Mouse (Mus musculus): Measurements from ENCODE around the gene AI661453.
"Not testable (repeated sequence)": the region's sequence is repeated elsewhere in the genome, so short reads cannot be mapped to it uniquely, and the experiment has no call there.

The AI661453 gene

GRCm38 (mm10) chr17:47484241-47484921 lies 48.0 kb downstream of the AI661453 start:
- in situ Hi-C loops (cut with MboI; ENCODE audit: low pct_unique_long_range_greater_than_20kb in 1 of 2, low sequenced_read_pairs in 2 of 2, unreplicated experiment in 1 of 2), result no loop called here

- in situ Hi-C loops (cut with MboI; ENCODE audit: low pct_unique_long_range_greater_than_20kb in 1 of 2, low sequenced_read_pairs in 2 of 2, unreplicated experiment in 1 of 2), result no loop called here
Observed at GRCm38 (mm10) chr17:47484993-47485392, 48.6 kb downstream of the AI661453 start.

GRCm38 (mm10) chr17:47485791-47486190 lies 49.4 kb downstream of the AI661453 start:
- in situ Hi-C loops (cut with MboI; ENCODE audit: low pct_unique_long_range_greater_than_20kb in 1 of 2, low sequenced_read_pairs in 2 of 2, unreplicated experiment in 1 of 2), result no loop called here

GRCm38 (mm10) chr17:47490791-47491190 lies 54.4 kb downstream of the AI661453 start:
- in situ Hi-C loops (cut with MboI; ENCODE audit: low pct_unique_long_range_greater_than_20kb in 1 of 2, low sequenced_read_pairs in 2 of 2, unreplicated experiment in 1 of 2), result no loop called here

- in situ Hi-C loops (cut with MboI; ENCODE audit: low pct_unique_long_range_greater_than_20kb in 1 of 2, low sequenced_read_pairs in 2 of 2, unreplicated experiment in 1 of 2), result no loop called here
Observed at GRCm38 (mm10) chr17:47492731-47493130, 56.3 kb downstream of the AI661453 start.

GRCm38 (mm10) chr17:47493653-47494052 lies 57.2 kb downstream of the AI661453 start:
- in situ Hi-C loops (cut with MboI; ENCODE audit: low pct_unique_long_range_greater_than_20kb in 1 of 2, low sequenced_read_pairs in 2 of 2, unreplicated experiment in 1 of 2), result no loop called here

GRCm38 (mm10) chr17:47494132-47494531 lies 57.7 kb downstream of the AI661453 start:
- in situ Hi-C loops (cut with MboI; ENCODE audit: low pct_unique_long_range_greater_than_20kb in 1 of 2, low sequenced_read_pairs in 2 of 2, unreplicated experiment in 1 of 2), result no loop called here

GRCm38 (mm10) chr17:47501531-47501930 lies 65.1 kb downstream of the AI661453 start:
- in situ Hi-C loops (cut with MboI; ENCODE audit: low pct_unique_long_range_greater_than_20kb in 1 of 2, low sequenced_read_pairs in 2 of 2, unreplicated experiment in 1 of 2), result no loop called here

GRCm38 (mm10) chr17:47501946-47502706 lies 65.7 kb downstream of the AI661453 start, which contains the start of gene Taf8:
Taf8 (minus strand) TSS chr17:47502292.
- in situ Hi-C loops (cut with MboI; ENCODE audit: low pct_unique_long_range_greater_than_20kb in 1 of 2, low sequenced_read_pairs in 2 of 2, unreplicated experiment in 1 of 2), result no loop called here

- in situ Hi-C loops (cut with MboI; ENCODE audit: low pct_unique_long_range_greater_than_20kb in 1 of 2, low sequenced_read_pairs in 2 of 2, unreplicated experiment in 1 of 2), result not testable (repeated sequence)
Observed at GRCm38 (mm10) chr17:47502707-47503045, 66.3 kb downstream of the AI661453 start.

- in situ Hi-C loops (cut with MboI; ENCODE audit: low pct_unique_long_range_greater_than_20kb in 1 of 2, low sequenced_read_pairs in 2 of 2, unreplicated experiment in 1 of 2), result no loop called here
Observed at GRCm38 (mm10) chr17:47503689-47504088, 67.3 kb downstream of the AI661453 start.

- in situ Hi-C loops (cut with MboI; ENCODE audit: low pct_unique_long_range_greater_than_20kb in 1 of 2, low sequenced_read_pairs in 2 of 2, unreplicated experiment in 1 of 2), result no loop called here
Observed at GRCm38 (mm10) chr17:47504228-47504627, 67.8 kb downstream of the AI661453 start.

- in situ Hi-C loops (cut with MboI; ENCODE audit: low pct_unique_long_range_greater_than_20kb in 1 of 2, low sequenced_read_pairs in 2 of 2, unreplicated experiment in 1 of 2), result no loop called here
Observed at GRCm38 (mm10) chr17:47504941-47505346, 68.5 kb downstream of the AI661453 start, which contains the start of gene Ccnd3. Ccnd3 (plus strand) TSS chr17:47505051.

GRCm38 (mm10) chr17:47505566-47505965 lies 69.2 kb downstream of the AI661453 start:
- in situ Hi-C loops (cut with MboI; ENCODE audit: low pct_unique_long_range_greater_than_20kb in 1 of 2, low sequenced_read_pairs in 2 of 2, unreplicated experiment in 1 of 2), result no loop called here

GRCm38 (mm10) chr17:47506042-47506441 lies 69.6 kb downstream of the AI661453 start:
- in situ Hi-C loops (cut with MboI; ENCODE audit: low pct_unique_long_range_greater_than_20kb in 1 of 2, low sequenced_read_pairs in 2 of 2, unreplicated experiment in 1 of 2), result no loop called here

GRCm38 (mm10) chr17:47506697-47507096 lies 70.3 kb downstream of the AI661453 start:
- in situ Hi-C loops (cut with MboI; ENCODE audit: low pct_unique_long_range_greater_than_20kb in 1 of 2, low sequenced_read_pairs in 2 of 2, unreplicated experiment in 1 of 2), result no loop called here

- in situ Hi-C loops (cut with MboI; ENCODE audit: low pct_unique_long_range_greater_than_20kb in 1 of 2, low sequenced_read_pairs in 2 of 2, unreplicated experiment in 1 of 2), result no loop called here
Observed at GRCm38 (mm10) chr17:47507523-47507922, 71.1 kb downstream of the AI661453 start.

- in situ Hi-C loops (cut with MboI; ENCODE audit: low pct_unique_long_range_greater_than_20kb in 1 of 2, low sequenced_read_pairs in 2 of 2, unreplicated experiment in 1 of 2), result no loop called here
Observed at GRCm38 (mm10) chr17:47508012-47508608, 71.7 kb downstream of the AI661453 start.

- in situ Hi-C loops (cut with MboI; ENCODE audit: low pct_unique_long_range_greater_than_20kb in 1 of 2, low sequenced_read_pairs in 2 of 2, unreplicated experiment in 1 of 2), result no loop called here
Observed at GRCm38 (mm10) chr17:47509031-47509705, 72.8 kb downstream of the AI661453 start.

Measured in mouse embryonic stem cell (cell line).